Mouse (Mus musculus) kidney, adult 9 months (tissue): ENCODE results near the gene A730015C16Rik.

Experiments used
- DNase-seq: peaks from one replicate; pipeline ENCODE4 v3.0.0; 2022

Gene A730015C16Rik

DNA sequence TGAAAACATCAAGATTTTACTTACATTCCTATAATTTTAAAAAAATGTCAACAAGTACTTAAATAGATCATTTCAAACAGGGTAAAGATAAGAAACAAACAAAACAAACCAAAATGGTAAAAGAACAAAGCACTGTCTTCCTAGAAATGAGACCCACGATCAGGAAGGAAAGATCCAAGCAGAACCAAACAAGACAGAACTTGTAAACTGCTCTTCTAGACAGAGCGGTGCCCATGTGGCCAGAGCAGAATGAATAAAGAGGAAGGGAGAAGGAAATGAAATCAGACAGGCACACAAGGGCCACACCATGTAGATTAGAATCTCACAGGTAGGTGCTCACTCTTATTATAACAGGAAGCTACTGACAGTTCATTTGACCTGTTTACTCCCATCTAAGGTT lies 21.8 kb downstream of the A730015C16Rik start:
- DNase-seq: no peak

- no peak for DNase-seq
Measured at GRCm38 (mm10) chr4:108826096-108826495, 22.3 kb downstream of the A730015C16Rik start.

GRCm38 (mm10) chr4:108825677-108826076 lies 22.7 kb downstream of the A730015C16Rik start:
- DNase-seq: no peak

- DNase-seq: no peak
Measured at GRCm38 (mm10) chr4:108811550-108811949, 36.9 kb downstream of the A730015C16Rik start.

DNA sequence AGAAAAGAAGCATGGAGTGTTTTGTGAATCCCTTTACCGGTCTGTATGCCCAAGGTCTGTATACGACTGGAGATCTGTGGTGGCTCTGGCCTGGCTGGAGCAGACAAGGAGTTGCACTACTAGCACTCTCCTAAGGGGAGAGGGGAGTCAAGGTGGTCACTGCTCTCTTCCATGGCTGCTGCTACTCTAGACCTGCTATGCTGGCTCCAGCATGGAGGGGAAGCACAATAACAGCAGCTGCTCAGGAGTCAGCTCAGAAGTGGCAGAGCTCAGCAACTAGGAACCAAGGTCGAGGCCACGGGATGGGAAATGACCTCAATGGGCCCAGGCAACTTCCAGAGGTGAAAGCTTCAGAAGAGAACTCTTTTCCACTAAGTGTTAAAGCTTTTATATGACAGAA lies 37.3 kb downstream of the A730015C16Rik start:
- DNase-seq: no peak

- no peak for DNase-seq
Measured at GRCm38 (mm10) chr4:108803535-108803934, 44.9 kb downstream of the A730015C16Rik start.

GRCm38 (mm10) chr4:108798083-108798830 lies 50.2 kb downstream of the A730015C16Rik start:
- DNase-seq: peak; percentile 76
